Mouse (Mus musculus): ENCODE measurements around the gene Rep15. TPM values are rescaled to one million over a fixed set of nuclear protein-coding genes. Genes with fewer than 3 reads are reported as not detected.

The Rep15 gene
- polyA plus RNA-seq, 1 experiment from 2014 or later, result 0.33 TPM

DNA sequence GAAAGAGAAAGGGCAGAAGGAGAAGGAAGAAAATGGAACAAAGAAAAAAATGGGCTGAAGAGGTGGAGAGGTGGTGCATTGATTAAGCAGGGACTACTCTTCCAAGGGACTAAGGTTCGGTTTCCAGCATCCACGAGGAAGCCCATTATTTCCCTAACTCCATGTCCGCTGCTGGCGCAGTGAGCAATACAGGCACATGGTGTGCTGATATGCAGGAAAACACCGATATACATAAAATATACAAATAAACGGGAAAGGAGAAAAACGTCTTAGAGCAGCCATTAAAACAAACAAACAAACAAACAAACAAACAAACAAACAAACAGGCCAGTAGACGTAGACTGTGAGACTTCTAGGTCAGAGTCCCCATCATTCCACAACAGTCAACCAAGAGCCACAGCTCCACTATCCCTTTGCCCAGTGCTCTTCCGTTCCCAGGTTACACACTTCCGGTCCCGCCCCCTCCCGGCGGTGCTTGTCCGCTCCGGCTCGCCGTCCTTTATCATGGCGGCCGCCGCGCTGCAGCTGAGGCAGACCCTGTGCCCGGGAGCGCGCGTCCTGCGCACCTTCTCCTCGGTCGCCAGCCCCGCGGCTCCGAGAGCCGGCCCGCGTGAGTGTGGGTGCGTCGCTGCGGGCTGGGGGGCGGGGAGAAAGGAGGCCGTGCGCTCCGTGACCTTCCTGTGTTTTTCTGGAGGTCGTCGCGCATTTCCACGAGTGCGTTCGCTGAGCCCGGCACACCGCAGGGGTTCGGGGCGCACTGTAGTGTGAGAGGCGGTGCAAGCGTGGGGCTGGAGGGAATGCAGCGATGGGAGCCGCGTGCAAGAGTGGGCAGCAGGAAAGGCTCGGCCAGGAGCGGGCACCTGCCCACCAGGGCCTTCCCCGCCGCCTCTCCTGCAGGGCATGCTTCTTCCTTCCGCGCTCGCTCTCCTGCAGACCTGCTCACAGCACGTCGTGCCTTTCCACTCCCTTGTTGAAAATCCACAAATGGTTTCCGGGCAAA is 10.2 kb downstream of the Rep15 start, which contains the start of gene Mrps35:
Mrps35 (plus strand) TSS at position 474 of the 1,000 bp plus-strand sequence.
- peaks cover 16% of the 10 kb centered on the region for H3K36me3 ChIP-seq
- peak within 1 kb of the TSS; percentile 92 for H3K9ac ChIP-seq
- ATAC-seq (ENCODE audit: low read depth), result peak; percentile 99
- H3K27me3 ChIP-seq, result peaks cover 10% of the 10 kb centered on the region
- peak within 1 kb of the TSS; percentile 92 for H3K27ac ChIP-seq (replicated peaks)
- H3K4me3 ChIP-seq, result peak within 1 kb of the TSS; percentile 93
- 3% methylated on average over 66 of the region's 66 CpGs for WGBS
- H3K9me3 ChIP-seq, result no peaks in the 10 kb centered on the region
- H3K4me1 ChIP-seq (replicated peaks), result peaks cover 28% of the 10 kb centered on the region
- peak within 1 kb of the TSS; percentile 77 for H3K4me2 ChIP-seq

DNA sequence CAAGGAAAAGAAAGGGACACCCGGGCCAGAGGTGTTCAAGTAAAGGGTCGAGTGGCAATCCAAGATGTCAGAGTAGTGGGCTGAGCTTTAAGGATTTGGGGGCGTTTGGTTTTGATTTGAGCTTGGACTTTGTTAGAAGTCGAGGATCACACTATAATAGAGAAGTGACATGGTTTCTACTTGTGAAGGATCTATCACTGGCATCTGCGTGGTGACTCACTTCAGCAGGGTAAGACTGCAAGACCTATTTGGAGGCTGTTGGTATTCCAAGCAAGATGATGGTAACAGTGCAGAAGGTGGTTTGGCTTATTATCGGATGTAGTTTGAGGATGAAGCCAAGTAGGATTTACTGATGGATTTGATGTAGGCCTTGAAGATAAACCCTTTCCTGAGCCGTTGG is 11.2 kb downstream of the Rep15 start:
- Histone ChIP-seq H3K9ac (peak overlapping the region; percentile 92), H3K27ac (replicated peaks) (no peak overlapping the region), H3K36me3 (peaks cover 27% of the 10 kb centered on the region), H3K9me3 (no peaks in the 10 kb centered on the region), H3K4me1 (replicated peaks) (peaks cover 28% of the 10 kb centered on the region), H3K27me3 (peaks cover 10% of the 10 kb centered on the region), H3K4me3 (peak overlapping the region; percentile 93), H3K4me2 (peak overlapping the region; percentile 77)
- ATAC-seq (ENCODE audit: low read depth), result no peak
- WGBS, result 62% methylated on average over 7 of the region's 7 CpGs

DNA sequence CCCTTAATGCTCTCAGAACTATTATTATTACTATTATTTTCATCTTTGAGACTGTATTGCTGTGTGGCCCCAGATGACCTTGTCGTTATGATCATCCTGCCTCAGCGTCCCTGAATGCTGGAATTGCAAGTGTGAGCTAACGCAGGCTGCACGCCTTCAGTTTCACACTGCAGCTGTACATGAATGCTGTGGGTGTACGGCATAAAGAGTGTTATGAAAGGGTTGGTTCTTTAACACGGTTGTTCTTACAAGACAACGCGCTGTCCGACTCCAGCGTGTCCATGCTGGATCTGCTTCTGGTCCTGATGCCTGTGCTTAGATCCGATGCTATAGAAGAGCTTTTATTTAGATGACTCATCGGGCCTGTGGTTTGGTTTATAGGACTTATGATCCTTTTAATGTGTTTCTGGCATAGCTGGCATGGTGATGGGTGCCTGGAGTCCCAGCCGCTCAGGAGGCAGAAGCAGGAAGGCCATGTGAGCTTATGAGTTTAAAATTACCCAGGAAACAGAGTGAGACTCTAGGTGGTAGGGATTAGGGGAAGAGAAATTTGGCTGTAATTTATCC is 16.9 kb downstream of the Rep15 start:
- H3K9me3 ChIP-seq, result no peaks in the 10 kb centered on the region
- no peaks in the 10 kb centered on the region for H3K27me3 ChIP-seq
- H3K4me1 ChIP-seq (replicated peaks), result peaks cover 8% of the 10 kb centered on the region
- H3K4me3 ChIP-seq, result no peak overlapping the region
- 96% methylated on average over 13 of the region's 13 CpGs for WGBS
- H3K27ac ChIP-seq (replicated peaks), result no peak overlapping the region
- H3K36me3 ChIP-seq, result peaks cover 75% of the 10 kb centered on the region
- no peak overlapping the region for H3K4me2 ChIP-seq
- ATAC-seq (ENCODE audit: low read depth), result no peak
- no peak overlapping the region for H3K9ac ChIP-seq

DNA sequence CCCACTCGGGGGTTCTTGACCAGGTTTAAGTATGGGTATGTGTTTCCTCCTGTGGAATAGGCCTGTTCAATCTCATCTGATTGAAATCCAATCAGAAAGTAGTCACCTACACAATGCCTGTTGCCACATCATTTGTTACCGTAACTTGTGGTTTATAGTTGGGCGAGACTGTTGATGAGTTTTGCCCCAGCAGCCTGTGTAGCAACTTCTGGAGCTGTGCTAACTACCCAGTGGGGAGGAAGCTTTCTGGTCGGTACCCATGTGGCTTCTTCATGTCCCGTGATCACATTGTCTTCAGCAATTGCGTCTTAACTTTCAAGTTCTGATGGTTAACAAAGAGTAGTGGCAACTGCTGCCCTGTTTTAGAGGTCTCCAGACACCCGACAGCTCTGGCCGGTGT is 19.3 kb downstream of the Rep15 start:
- ATAC-seq (ENCODE audit: low read depth), result no peak
- no peak overlapping the region for H3K4me3 ChIP-seq
- no peak overlapping the region for H3K9ac ChIP-seq
- peaks cover 91% of the 10 kb centered on the region for H3K36me3 ChIP-seq
- no peaks in the 10 kb centered on the region for H3K4me1 ChIP-seq (replicated peaks)
- H3K27me3 ChIP-seq, result no peaks in the 10 kb centered on the region
- H3K27ac ChIP-seq (replicated peaks), result no peak overlapping the region
- 93% methylated on average over 8 of the region's 8 CpGs for WGBS
- no peaks in the 10 kb centered on the region for H3K9me3 ChIP-seq
- H3K4me2 ChIP-seq, result no peak overlapping the region

DNA sequence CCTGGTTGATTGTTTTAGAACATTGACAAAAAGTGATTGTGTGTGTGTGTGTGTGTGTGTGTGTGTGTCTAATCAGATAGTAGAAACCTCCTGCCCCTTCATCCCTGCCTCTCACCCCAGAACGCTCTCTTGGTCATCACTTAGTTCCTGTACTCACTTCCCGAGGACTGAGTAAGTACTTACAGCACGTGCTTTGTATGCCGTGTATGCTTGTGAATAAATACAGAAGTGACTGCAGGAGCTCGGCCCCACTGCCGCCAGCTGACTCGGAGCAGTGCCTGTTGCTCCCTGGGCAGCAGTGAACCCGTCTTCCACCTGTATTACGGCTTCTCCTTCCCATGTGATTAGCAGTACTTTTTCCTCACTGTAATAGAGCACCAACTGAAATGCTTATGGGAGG is 20.1 kb downstream of the Rep15 start:
- Histone ChIP-seq H3K4me2 (no peak overlapping the region), H3K27ac (replicated peaks) (no peak overlapping the region), H3K9ac (no peak overlapping the region), H3K9me3 (no peaks in the 10 kb centered on the region), H3K36me3 (peaks cover 91% of the 10 kb centered on the region), H3K4me3 (no peak overlapping the region), H3K4me1 (replicated peaks) (no peaks in the 10 kb centered on the region), H3K27me3 (no peaks in the 10 kb centered on the region)
- no peak for ATAC-seq (ENCODE audit: low read depth)
- 94% methylated on average over 9 of the region's 9 CpGs for WGBS

DNA sequence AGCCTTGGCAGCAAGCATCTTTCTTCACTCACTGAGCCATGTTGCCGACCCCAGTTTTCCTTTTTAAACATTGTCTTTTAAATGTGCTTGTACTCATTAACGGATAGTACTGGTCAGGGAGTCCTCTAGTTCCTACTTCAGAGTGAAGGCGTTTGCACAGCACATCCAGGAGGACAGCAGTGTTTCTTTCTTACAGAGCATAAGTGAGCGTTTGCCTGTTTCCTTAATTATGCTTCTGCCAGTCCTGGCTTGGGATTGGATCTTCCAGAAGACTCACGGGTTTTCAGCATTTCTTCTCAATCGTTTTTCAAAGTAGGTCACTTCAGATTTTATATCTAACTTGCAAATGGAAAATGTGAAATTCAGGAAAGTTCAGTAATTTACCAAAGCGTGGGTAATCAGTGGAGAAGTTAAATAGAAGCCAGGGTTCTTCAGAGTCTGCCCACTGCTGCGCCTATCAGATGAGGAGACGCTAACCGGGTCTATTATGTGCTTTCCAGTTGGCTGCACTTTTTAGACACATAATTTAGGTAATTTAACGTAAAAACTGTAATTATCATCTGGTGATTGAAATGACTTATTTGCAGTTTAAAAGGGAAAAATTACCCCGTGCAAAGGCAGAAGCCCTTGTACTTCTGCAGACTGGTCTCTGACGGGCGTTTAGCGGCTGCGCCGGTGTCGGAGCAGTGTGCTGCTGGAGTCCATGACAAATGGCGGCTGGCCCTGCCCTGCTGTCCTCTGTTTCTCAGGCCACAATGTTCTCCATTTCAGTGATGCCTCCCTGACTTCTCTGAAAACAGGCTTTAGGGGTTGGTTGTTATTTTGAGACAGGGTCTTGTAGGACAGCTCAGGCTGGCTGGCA is 21.6 kb downstream of the Rep15 start:
- Histone ChIP-seq H3K27ac (replicated peaks) (no peak overlapping the region), H3K27me3 (no peaks in the 10 kb centered on the region), H3K4me1 (replicated peaks) (no peaks in the 10 kb centered on the region), H3K9ac (no peak overlapping the region), H3K36me3 (peaks cover 86% of the 10 kb centered on the region), H3K4me3 (no peak overlapping the region), H3K9me3 (no peaks in the 10 kb centered on the region), H3K4me2 (no peak overlapping the region)
- ATAC-seq (ENCODE audit: low read depth), result no peak
- WGBS, result 86% methylated on average over 19 of the region's 19 CpGs

DNA sequence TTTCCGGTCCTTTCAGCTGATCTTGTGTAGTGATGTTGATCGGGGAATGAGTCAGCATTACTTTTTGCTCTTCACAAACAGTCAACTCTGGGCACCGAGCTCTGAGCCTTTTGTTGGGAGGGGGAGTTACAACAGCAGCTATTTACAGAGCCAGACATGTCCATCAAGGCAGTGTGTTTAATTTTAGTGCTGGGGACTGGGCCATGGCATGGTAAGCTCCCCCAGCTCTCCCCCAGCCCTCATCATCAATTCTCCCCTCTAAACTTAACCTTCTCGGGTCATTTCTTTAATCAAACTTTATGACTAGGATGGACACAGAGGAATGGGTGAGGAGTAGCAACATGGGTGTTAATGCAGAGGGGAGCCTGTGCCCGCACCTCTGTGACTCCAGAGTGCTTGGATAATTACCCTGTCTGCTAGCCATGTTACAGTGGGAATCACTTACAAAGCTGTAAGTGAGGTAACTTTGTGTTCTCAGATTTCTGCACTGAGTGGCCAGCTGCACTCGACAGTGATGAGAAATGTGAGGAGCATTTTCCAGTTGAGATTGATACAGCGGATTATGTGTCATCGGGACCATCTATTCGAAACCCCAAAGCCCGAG is 23.1 kb downstream of the Rep15 start:
- H3K27me3 ChIP-seq, result no peaks in the 10 kb centered on the region
- no peak for ATAC-seq (ENCODE audit: low read depth)
- H3K9me3 ChIP-seq, result no peaks in the 10 kb centered on the region
- H3K27ac ChIP-seq (replicated peaks), result no peak overlapping the region
- H3K4me3 ChIP-seq, result no peak overlapping the region
- 88% methylated on average over 10 of the region's 10 CpGs for WGBS
- no peak overlapping the region for H3K9ac ChIP-seq
- no peaks in the 10 kb centered on the region for H3K4me1 ChIP-seq (replicated peaks)
- H3K36me3 ChIP-seq, result peaks cover 79% of the 10 kb centered on the region
- no peak overlapping the region for H3K4me2 ChIP-seq

DNA sequence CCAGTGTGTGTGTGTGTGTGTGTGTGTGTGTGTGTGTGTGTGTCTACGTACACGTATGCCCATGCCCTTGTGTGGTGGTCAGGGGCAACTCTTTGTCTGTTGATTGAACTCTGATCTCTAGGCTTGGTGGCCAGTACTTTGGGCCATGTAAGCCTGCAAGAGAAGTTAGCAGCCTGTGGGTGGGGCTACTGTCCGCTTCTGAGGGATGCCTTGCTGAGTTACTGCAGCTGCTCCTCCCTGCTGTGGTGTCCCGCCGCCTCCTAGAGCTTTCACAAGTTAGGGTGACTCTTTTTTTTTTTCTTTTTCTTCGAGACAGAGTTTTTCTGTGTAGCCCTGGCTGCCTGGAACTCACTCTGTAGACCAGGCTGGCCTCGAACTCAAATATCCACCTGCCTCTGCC is 26.9 kb downstream of the Rep15 start:
- Histone ChIP-seq H3K4me3 (no peak overlapping the region), H3K27ac (replicated peaks) (no peak overlapping the region), H3K9me3 (no peaks in the 10 kb centered on the region), H3K4me2 (no peak overlapping the region), H3K27me3 (no peaks in the 10 kb centered on the region), H3K9ac (no peak overlapping the region), H3K36me3 (peaks cover 67% of the 10 kb centered on the region), H3K4me1 (replicated peaks) (peaks cover 19% of the 10 kb centered on the region)
- ATAC-seq (ENCODE audit: low read depth), result no peak
- WGBS, result 73% methylated on average over 7 of the region's 7 CpGs

DNA sequence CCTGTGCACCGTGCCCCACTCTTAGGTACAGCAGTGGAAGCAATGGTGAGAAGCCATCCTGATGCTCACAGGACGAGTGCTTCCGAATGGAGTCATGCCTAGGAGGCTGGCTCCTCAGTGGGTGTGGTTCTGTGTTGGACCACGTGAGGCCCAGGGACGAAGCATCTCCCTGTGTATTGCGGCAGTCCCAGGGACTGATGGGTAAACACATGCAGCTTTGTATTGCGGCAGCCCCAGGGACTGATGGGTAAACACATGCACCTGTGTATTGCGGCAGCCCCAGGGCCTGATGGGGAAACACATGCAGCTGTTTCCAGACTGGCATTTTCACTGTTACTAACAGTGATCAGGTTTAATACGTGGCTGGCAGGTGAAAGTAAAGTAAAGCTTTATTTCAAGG is 29.2 kb downstream of the Rep15 start:
- Histone ChIP-seq H3K4me2 (peak overlapping the region; percentile 30; the same call in 1 of the 2 replicates), H3K4me3 (no peak overlapping the region), H3K9ac (no peak overlapping the region), H3K27me3 (no peaks in the 10 kb centered on the region), H3K9me3 (no peaks in the 10 kb centered on the region), H3K4me1 (replicated peaks) (peaks cover 19% of the 10 kb centered on the region), H3K36me3 (peaks cover 57% of the 10 kb centered on the region), H3K27ac (replicated peaks) (peak overlapping the region; percentile 61)
- ATAC-seq (ENCODE audit: low read depth), result peak; percentile 96
- 61% methylated on average over 9 of the region's 9 CpGs for WGBS

DNA sequence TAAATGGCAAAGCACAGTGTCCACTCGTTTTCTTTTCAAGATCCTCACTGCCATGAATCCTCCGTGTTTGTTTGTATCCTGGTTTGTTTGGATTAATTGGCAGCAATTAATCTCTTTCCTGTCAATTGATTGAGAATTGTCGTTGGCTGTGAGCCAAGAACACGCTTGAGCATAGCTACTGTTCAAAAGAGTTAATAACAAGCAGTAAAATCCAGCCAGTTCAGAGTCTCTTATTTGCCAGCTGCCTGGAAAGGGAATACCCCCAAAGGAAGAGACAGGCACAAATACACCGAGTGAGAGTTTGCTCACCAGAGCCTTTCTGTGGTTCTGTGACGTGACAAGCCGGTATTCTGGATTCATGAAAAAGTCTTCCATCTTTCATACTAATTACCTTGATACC is 29.6 kb downstream of the Rep15 start:
- no peak overlapping the region for H3K9ac ChIP-seq
- H3K36me3 ChIP-seq, result peaks cover 57% of the 10 kb centered on the region
- H3K4me1 ChIP-seq (replicated peaks), result peaks cover 19% of the 10 kb centered on the region
- ATAC-seq (ENCODE audit: low read depth), result peak; percentile 69
- H3K9me3 ChIP-seq, result no peaks in the 10 kb centered on the region
- H3K4me3 ChIP-seq, result no peak overlapping the region
- H3K4me2 ChIP-seq, result peak overlapping the region; percentile 30; the same call in 1 of the 2 replicates
- H3K27me3 ChIP-seq, result no peaks in the 10 kb centered on the region
- WGBS, result 57% methylated on average over 7 of the region's 7 CpGs
- peak overlapping the region; percentile 61 for H3K27ac ChIP-seq (replicated peaks)

DNA sequence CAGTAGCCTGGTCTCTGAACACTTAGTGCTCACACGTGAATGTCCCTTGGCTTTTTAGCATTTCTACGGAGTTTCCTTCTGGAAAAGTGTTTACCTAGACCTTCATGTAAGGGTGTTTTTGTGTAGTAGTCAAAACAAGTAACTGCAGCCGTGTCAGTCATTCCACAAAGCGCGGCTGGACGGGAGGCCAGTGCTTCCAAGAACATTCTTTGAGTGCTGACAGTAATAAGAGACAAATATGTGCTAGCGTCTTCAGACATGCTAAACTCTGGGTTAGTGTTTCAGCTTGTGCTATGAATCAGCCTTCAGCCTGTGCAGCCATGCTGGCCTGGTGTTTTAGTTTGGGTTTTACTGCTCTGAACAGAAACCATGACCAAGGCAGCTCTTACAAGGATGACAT is 30.3 kb downstream of the Rep15 start:
- no peak for ATAC-seq (ENCODE audit: low read depth)
- Histone ChIP-seq H3K4me1 (replicated peaks) (peaks cover 19% of the 10 kb centered on the region), H3K27ac (replicated peaks) (no peak overlapping the region), H3K27me3 (no peaks in the 10 kb centered on the region), H3K4me3 (no peak overlapping the region), H3K9ac (no peak overlapping the region), H3K36me3 (peaks cover 58% of the 10 kb centered on the region), H3K4me2 (0 out of 2 replicates have a peak overlapping the region, but pooled peaks have one; percentile 30), H3K9me3 (no peaks in the 10 kb centered on the region)
- WGBS, result 89% methylated on average over 7 of the region's 7 CpGs

Data from neural tube, embryonic 13.5 days (tissue).